13 mouse cellular contexts compared by ENCODE assay signal in genomic region chr3:108132484-108132883, GRCm38 (mm10). TPM values are rescaled to one million over a fixed set of nuclear protein-coding genes. Genes with fewer than 3 reads are reported as not detected.
DNase-seq lines count a peak whose midpoint lies in the region; ATAC-seq lines count a peak whose summit lies in the region.
"Had no signal": no experiment of that assay in that cellular context is flagged by ENCODE, and none has a peak within 500 bp of the region (broad histone marks: within the 10 kb centered on the region; RNA-seq: fewer than 3 reads in every experiment).

No protein-coding gene starts in this region.

- H3K9me3 ChIP-seq in liver, embryonic 11.5 days (ENCODE audit: control insufficient read depth, low read length): no peaks in the 10 kb centered on the region
- no peaks in the 10 kb centered on the region for H3K9me3 ChIP-seq in liver, embryonic 16.5 days (replicated peaks; ENCODE audit: control insufficient read depth, low read length)
- no peaks in the 10 kb centered on the region for H3K9me3 ChIP-seq in stomach, embryonic 16.5 days (replicated peaks; ENCODE audit: control insufficient read depth, low read length)
- H3K9me3 ChIP-seq in kidney, embryonic 15.5 days (replicated peaks): no peaks in the 10 kb centered on the region

- no peak overlapping the region for H3K4me3 ChIP-seq in liver, embryonic 11.5 days (ENCODE audit: low read depth, low read length)
- H3K4me3 ChIP-seq in liver, embryonic 16.5 days (ENCODE audit: low read depth, low read length): no peak overlapping the region
- no peak overlapping the region for H3K4me3 ChIP-seq in stomach, embryonic 16.5 days (replicated peaks; ENCODE audit: low read length)
- H3K4me3 ChIP-seq in kidney, embryonic 15.5 days (replicated peaks): no peak overlapping the region

- H3K27me3 ChIP-seq in liver, embryonic 11.5 days (replicated peaks; ENCODE audit: control insufficient read depth, insufficient read depth, low read length): no peaks in the 10 kb centered on the region
- H3K27me3 ChIP-seq in liver, embryonic 16.5 days (ENCODE audit: control insufficient read depth, insufficient read depth, low read depth, low read length): no peaks in the 10 kb centered on the region
- no peaks in the 10 kb centered on the region for H3K27me3 ChIP-seq in stomach, embryonic 16.5 days (ENCODE audit: control insufficient read depth, insufficient read depth, low read length)
- no peaks in the 10 kb centered on the region for H3K27me3 ChIP-seq in kidney, embryonic 15.5 days

- peak overlapping the region; percentile 65; the same call in 1 of the 2 replicates for H3K27ac ChIP-seq in liver, embryonic 11.5 days (ENCODE audit: low read depth, low read length)
- H3K27ac ChIP-seq in liver, embryonic 16.5 days (ENCODE audit: low read length): peak overlapping the region; percentile 69
- peak overlapping the region; percentile 64; the same call in 1 of the 2 replicates for H3K27ac ChIP-seq in stomach, embryonic 16.5 days (ENCODE audit: low read length)
- H3K27ac ChIP-seq in kidney, embryonic 15.5 days: no peak overlapping the region
- H3K27ac ChIP-seq: hindbrain, embryonic 14.5 days had no signal

- no peaks in the 10 kb centered on the region; the same call in 1 of the 2 replicates for H3K36me3 ChIP-seq in liver, embryonic 11.5 days (ENCODE audit: control insufficient read depth, insufficient read depth, low read length)
- H3K36me3 ChIP-seq in liver, embryonic 16.5 days (ENCODE audit: control insufficient read depth, insufficient read depth): 0 out of 2 replicates have a peak, but pooled peaks cover 3% of the 10 kb centered on the region
- 0 out of 2 replicates have a peak, but pooled peaks cover 2% of the 10 kb centered on the region for H3K36me3 ChIP-seq in stomach, embryonic 16.5 days (ENCODE audit: control insufficient read depth, insufficient read depth, low read length)
- 0 out of 2 replicates have a peak, but pooled peaks cover 9% of the 10 kb centered on the region for H3K36me3 ChIP-seq in kidney, embryonic 15.5 days

- no peak overlapping the region for H3K4me2 ChIP-seq in liver, embryonic 11.5 days
- H3K4me2 ChIP-seq in liver, embryonic 16.5 days (ENCODE audit: low read depth, low read length): no peak overlapping the region
- no peak overlapping the region for H3K4me2 ChIP-seq in stomach, embryonic 16.5 days (ENCODE audit: low read depth, low read length)
- H3K4me2 ChIP-seq in kidney, embryonic 15.5 days: no peak overlapping the region
- H3K4me2 ChIP-seq: hindbrain, embryonic 14.5 days had no signal

- DNase-seq in embryo, embryonic 10.5 days (ENCODE audit: low spot score): peak; percentile 10
- DNase-seq in embryo, embryonic 9.5 days (ENCODE audit: extremely low spot score): no peak
- DNase-seq in liver, embryonic 11.5 days (ENCODE audit: low spot score): no peak
- no peak for DNase-seq in liver
- DNase-seq: cerebellum, postnatal 36 days; kidney, postnatal 14 days had no signal

- H3K9ac ChIP-seq in liver, embryonic 11.5 days (ENCODE audit: low read depth, low read length): no peak overlapping the region
- no peak overlapping the region; the same call in 1 of the 2 replicates for H3K9ac ChIP-seq in liver, embryonic 16.5 days (ENCODE audit: low read depth, low read length)
- H3K9ac ChIP-seq in stomach, embryonic 16.5 days (ENCODE audit: low read length): no peak overlapping the region
- no peak overlapping the region for H3K9ac ChIP-seq in kidney, embryonic 15.5 days
- H3K9ac ChIP-seq: hindbrain, embryonic 14.5 days had no signal

- ATAC-seq in liver, embryonic 11.5 days (replicated peaks; ENCODE audit: low FRiP score): no peak
- no peak for ATAC-seq in liver, embryonic 16.5 days (ENCODE audit: low read depth)
- no peak for ATAC-seq in stomach, embryonic 16.5 days (ENCODE audit: insufficient read depth, low FRiP score)
- ATAC-seq in kidney, embryonic 15.5 days (replicated peaks; ENCODE audit: low FRiP score): no peak
- ATAC-seq in erythroblast, adult 5-6 weeks (replicated peaks; ENCODE audit: low FRiP score, poor library complexity, severe bottlenecking): no peak
- ATAC-seq: activated CD4-positive, CD25-positive, alpha-beta regulatory T cell, adult 4 months had no signal

- peaks cover 47% of the 10 kb centered on the region for H3K4me1 ChIP-seq in liver, embryonic 11.5 days (replicated peaks; ENCODE audit: control insufficient read depth, insufficient read depth, low read length)
- peaks cover 56% of the 10 kb centered on the region for H3K4me1 ChIP-seq in liver, embryonic 16.5 days (ENCODE audit: control insufficient read depth, low read depth, low read length)
- H3K4me1 ChIP-seq in stomach, embryonic 16.5 days (ENCODE audit: control insufficient read depth, insufficient read depth, low read length): peaks cover 17% of the 10 kb centered on the region
- peaks cover 36% of the 10 kb centered on the region for H3K4me1 ChIP-seq in kidney, embryonic 15.5 days

- 87% methylated on average over 1 of the region's 1 CpGs for WGBS in liver, embryonic 11.5 days
- WGBS in liver, embryonic 16.5 days (ENCODE audit: insufficient replicate concordance): 67% methylated on average over 1 of the region's 1 CpGs
- 87% methylated on average over 1 of the region's 1 CpGs for WGBS in stomach, embryonic 16.5 days
- 59% methylated on average over 1 of the region's 1 CpGs for WGBS in kidney, embryonic 15.5 days

RNA-seq across cellular contexts. Expression of gene Gnai3, which starts 13.5 kb away (rescaled TPM):
- 146 and 170 TPM in 2 replicates for polyA plus RNA-seq in liver, embryonic 11.5 days (2014; fragmentation: Nextera tagmentation; extraction: Ambion mirVana)
- 69.9 and 73.7 TPM in 2 replicates for polyA plus RNA-seq in liver, embryonic 16.5 days (2015; fragmentation: Nextera tagmentation; extraction: Ambion mirVana)
- 177 and 182 TPM in 2 replicates for polyA plus RNA-seq in stomach, embryonic 16.5 days (2015; fragmentation: Nextera tagmentation; extraction: Ambion mirVana)
- 176 TPM in 2 replicates for polyA plus RNA-seq in kidney, embryonic 15.5 days (2015; fragmentation: Nextera tagmentation; extraction: Ambion mirVana)
- 46.8 and 63.4 TPM in 2 replicates for total RNA-seq in erythroblast, adult 5-6 weeks (2015; ENCODE audit: low replicate concordance)
- total RNA-seq in erythroblast, adult 5-6 weeks (2017; ENCODE audit: low replicate concordance): 38.2 and 46.0 TPM in 2 replicates

RNA-seq across cellular contexts. Expression of gene Gpr61, which starts 22.2 kb away (rescaled TPM):
- polyA plus RNA-seq in liver, embryonic 11.5 days (2014; fragmentation: Nextera tagmentation; extraction: Ambion mirVana): 0.07 TPM in 1 of 2 replicates, not detected in the other
- 0.02 TPM in 1 of 2 replicates, not detected in the other for polyA plus RNA-seq in liver, embryonic 16.5 days (2015; fragmentation: Nextera tagmentation; extraction: Ambion mirVana)
- 0.15 and 0.20 TPM in 2 replicates for polyA plus RNA-seq in stomach, embryonic 16.5 days (2015; fragmentation: Nextera tagmentation; extraction: Ambion mirVana)
- 0.05 and 0.08 TPM in 2 replicates for polyA plus RNA-seq in kidney, embryonic 15.5 days (2015; fragmentation: Nextera tagmentation; extraction: Ambion mirVana)
- total RNA-seq in erythroblast, adult 5-6 weeks (2015; ENCODE audit: low replicate concordance): not detected in 2 replicates
- not detected in 2 replicates for total RNA-seq in erythroblast, adult 5-6 weeks (2017; ENCODE audit: low replicate concordance)
- total RNA-seq: liver, adult 2 months had no signal
- polyA plus RNA-seq: activated CD4-positive, CD25-positive, alpha-beta regulatory T cell, adult 4 months; liver, adult 2 months had no signal

RNA-seq across cellular contexts. Expression of gene Gnat2, which starts 39.9 kb away (rescaled TPM):
- polyA plus RNA-seq in liver, embryonic 11.5 days (2014; fragmentation: Nextera tagmentation; extraction: Ambion mirVana): 4.2 and 5.4 TPM in 2 replicates
- 3.8 and 4.1 TPM in 2 replicates for polyA plus RNA-seq in liver, embryonic 16.5 days (2015; fragmentation: Nextera tagmentation; extraction: Ambion mirVana)
- 1.3 TPM in 2 replicates for polyA plus RNA-seq in stomach, embryonic 16.5 days (2015; fragmentation: Nextera tagmentation; extraction: Ambion mirVana)
- 0.68 and 1.9 TPM in 2 replicates for polyA plus RNA-seq in kidney, embryonic 15.5 days (2015; fragmentation: Nextera tagmentation; extraction: Ambion mirVana)
- 0.84 TPM in 1 of 2 replicates, not detected in the other for total RNA-seq in erythroblast, adult 5-6 weeks (2015; ENCODE audit: low replicate concordance)
- total RNA-seq in erythroblast, adult 5-6 weeks (2017; ENCODE audit: low replicate concordance): 0.09 and 0.56 TPM in 2 replicates
- polyA plus RNA-seq: activated CD4-positive, CD25-positive, alpha-beta regulatory T cell, adult 4 months had no signal

RNA-seq across cellular contexts. Expression of gene Ampd2, which starts 46.0 kb away (rescaled TPM):
- 119 and 123 TPM in 2 replicates for polyA plus RNA-seq in liver, embryonic 11.5 days (2014; fragmentation: Nextera tagmentation; extraction: Ambion mirVana)
- polyA plus RNA-seq in liver, embryonic 16.5 days (2015; fragmentation: Nextera tagmentation; extraction: Ambion mirVana): 76.4 and 79.6 TPM in 2 replicates
- polyA plus RNA-seq in stomach, embryonic 16.5 days (2015; fragmentation: Nextera tagmentation; extraction: Ambion mirVana): 49.8 and 51.9 TPM in 2 replicates
- 59.3 and 66.2 TPM in 2 replicates for polyA plus RNA-seq in kidney, embryonic 15.5 days (2015; fragmentation: Nextera tagmentation; extraction: Ambion mirVana)
- total RNA-seq in erythroblast, adult 5-6 weeks (2015; ENCODE audit: low replicate concordance): 7.1 and 8.6 TPM in 2 replicates
- 3.1 and 14.5 TPM in 2 replicates for total RNA-seq in erythroblast, adult 5-6 weeks (2017; ENCODE audit: low replicate concordance)

RNA-seq across cellular contexts. Expression of gene Amigo1, which starts 53.7 kb away (rescaled TPM):
- 0.88 and 1.5 TPM in 2 replicates for polyA plus RNA-seq in liver, embryonic 11.5 days (2014; fragmentation: Nextera tagmentation; extraction: Ambion mirVana)
- polyA plus RNA-seq in liver, embryonic 16.5 days (2015; fragmentation: Nextera tagmentation; extraction: Ambion mirVana): 0.61 and 0.64 TPM in 2 replicates
- 2.4 and 3.1 TPM in 2 replicates for polyA plus RNA-seq in stomach, embryonic 16.5 days (2015; fragmentation: Nextera tagmentation; extraction: Ambion mirVana)
- 4.6 and 6.3 TPM in 2 replicates for polyA plus RNA-seq in kidney, embryonic 15.5 days (2015; fragmentation: Nextera tagmentation; extraction: Ambion mirVana)
- not detected in 2 replicates for total RNA-seq in erythroblast, adult 5-6 weeks (2015; ENCODE audit: low replicate concordance)
- total RNA-seq in erythroblast, adult 5-6 weeks (2017; ENCODE audit: low replicate concordance): 0.77 TPM in 1 of 2 replicates, not detected in the other
